Mouse (Mus musculus) kidney, embryonic 15.5 days (tissue): ENCODE data around the gene Gm21394. TPM values are rescaled to one million over a fixed set of nuclear protein-coding genes. Genes with fewer than 3 reads are reported as not detected.
"Not testable (repeated sequence)": the region's sequence is repeated elsewhere in the genome, so short reads cannot be mapped to it uniquely, and the experiment has no call there.

ENCODE experiments used
- ATAC-seq: fragments of 200-750 bp; cut with Nextera tagmentation; replicated peaks from 2 replicates; pipeline ENCODE4 v1.8.0; 2017; ENCODE audit warnings: moderate TSS enrichment; ENCODE audit not compliant: low FRiP score
- H3K27ac ChIP-seq: fragments of 300-500 bp; sonication (generic); 2 replicates; pipeline ENCODE4 v1.5.1; 2015; ENCODE audit warnings: mild to moderate bottlenecking, inconsistent platforms
- H3K27me3 ChIP-seq: fragments of 300-500 bp; sonication (generic); 2 replicates; pipeline ENCODE4 v1.6.1; 2015; ENCODE audit warnings: inconsistent platforms
- H3K36me3 ChIP-seq: fragments of 300-500 bp; sonication (generic); 2 replicates; pipeline ENCODE4 v1.6.1; 2015; ENCODE audit warnings: inconsistent platforms
- H3K4me1 ChIP-seq: fragments of 300-500 bp; sonication (generic); 2 replicates; pipeline ENCODE4 v1.6.1; 2015; ENCODE audit warnings: inconsistent platforms
- H3K4me2 ChIP-seq: fragments of 300-500 bp; sonication (generic); 2 replicates; pipeline ENCODE4 v1.6.1; 2015; ENCODE audit warnings: moderate library complexity, mild to moderate bottlenecking, inconsistent platforms
- H3K4me3 ChIP-seq: fragments of 300-500 bp; sonication (generic); replicated peaks from 2 replicates; pipeline ENCODE4 v1.5.1; 2015; ENCODE audit warnings: mild to moderate bottlenecking, inconsistent platforms
- H3K9ac ChIP-seq: fragments of 300-500 bp; sonication (generic); 2 replicates; pipeline ENCODE4 v1.6.1; 2015; ENCODE audit warnings: mild to moderate bottlenecking, inconsistent platforms
- H3K9me3 ChIP-seq: fragments of 300-500 bp; sonication (generic); replicated peaks from 2 replicates; pipeline ENCODE4 v1.6.1; 2016; ENCODE audit warnings: inconsistent platforms
- WGBS: fragments of 180-500 bp; shearing (Covaris S2); methylation state at CpG from one replicate; pipeline ENCODE4 v1.1.7; 2015; ENCODE audit warnings: mixed read lengths; 5-methylcytosine and 5-hydroxymethylcytosine counted together
- polyA plus RNA-seq: library from polyadenylated mRNA; unstranded; fragments of >200 nt; fragmentation: Nextera tagmentation; extraction: Ambion mirVana; gene quantifications from 2 replicates; pipeline ENCODE4 v1.2.1, GENCODE M21; 2015

The Gm21394 gene
- polyA plus RNA-seq = not detected in 2 replicates

DNA sequence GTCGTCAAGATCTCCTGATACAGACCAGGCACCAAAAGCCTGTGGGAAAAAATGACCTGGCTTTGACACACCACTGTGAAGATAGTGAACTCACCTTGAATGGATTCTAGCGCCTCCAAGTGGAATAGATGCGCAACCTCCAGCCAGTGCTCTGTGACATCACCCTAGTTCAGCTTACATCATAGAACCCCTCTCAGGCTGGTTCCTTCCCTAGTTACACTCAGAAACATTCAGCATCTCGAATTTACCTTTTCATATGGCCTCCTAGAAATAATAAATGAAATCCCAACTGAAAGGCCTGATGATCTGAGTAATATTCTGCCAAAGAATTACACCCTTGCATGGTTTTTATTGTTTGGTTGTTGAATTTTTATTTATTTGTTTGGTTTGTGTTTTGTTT is at the start of gene Gm21394:
TSS of gene Gm21394 (minus strand) at position 101 of the 400 bp plus-strand sequence.
- WGBS = no CpG with 5 or more reads among the region's 4 CpGs
- not testable (repeated sequence) for H3K27ac ChIP-seq, H3K9ac ChIP-seq, H3K4me3 ChIP-seq, ATAC-seq, H3K4me2 ChIP-seq, H3K9me3 ChIP-seq, H3K4me1 ChIP-seq, H3K36me3 ChIP-seq, H3K27me3 ChIP-seq

Other genes with a start within 250 kb of the Gm21394 start
- gene Gm21409, start 181.8 kb upstream of the Gm21394 start, polyA plus RNA-seq = not detected in 2 replicates